Mouse (Mus musculus): Measurements from ENCODE around the gene Cdt1.

- TF ChIP-seq CTCF (IDR thresholded peaks at IDR 0.05; ENCODE audit: extremely low read depth, insufficient read depth, insufficient read length, insufficient replicate concordance): no peak
- no peak for TF ChIP-seq POLR2A (IDR thresholded peaks at IDR 0.05; ENCODE audit: low read depth, low read length)
These were observed 9.3 kb downstream of the Cdt1 start for GRCm38 (mm10) chr8:122577116-122577515.

Measured in spleen, adult 2 months (tissue).